Comparison of ENCODE assay signal across 17 mouse cellular contexts in the genomic region with DNA sequence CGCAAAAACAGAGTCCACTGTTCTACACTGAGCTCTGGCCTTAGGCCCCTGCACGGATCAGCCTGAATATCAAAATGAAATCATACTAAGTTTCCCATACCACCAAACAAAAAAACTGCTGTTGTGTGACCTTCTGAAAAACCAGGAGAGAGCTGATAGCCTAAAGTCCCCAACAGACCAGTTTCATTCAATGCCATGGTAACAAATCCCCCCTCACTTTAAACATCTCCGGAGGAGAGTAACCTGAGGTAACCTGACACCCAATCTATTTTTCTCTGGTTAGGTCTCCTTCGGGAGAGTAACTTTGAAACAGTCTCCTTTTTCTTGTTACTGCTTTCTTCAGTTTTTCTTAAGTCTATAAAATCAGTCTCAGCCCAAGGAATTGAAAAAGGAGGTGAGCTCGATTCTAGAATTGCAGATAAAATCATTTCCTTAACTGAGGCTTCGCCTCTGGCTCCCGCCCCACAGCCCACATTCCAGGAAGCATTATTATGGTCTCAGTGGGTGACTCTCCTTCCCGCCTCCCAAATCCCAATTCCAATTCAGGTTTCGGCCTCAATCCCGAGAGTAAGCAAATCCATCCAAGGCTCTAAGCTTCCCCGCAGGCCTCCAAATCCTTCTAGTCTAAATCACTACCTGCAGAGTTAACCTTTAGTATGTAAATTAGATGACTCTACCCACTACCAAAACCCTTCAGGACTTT. TPM values are rescaled to one million over a fixed set of nuclear protein-coding genes. Genes with fewer than 3 reads are reported as not detected.
DNase-seq lines count a peak whose midpoint lies in the region; ATAC-seq and TF ChIP-seq lines count a peak whose summit lies in the region.
"Had no signal": no experiment of that assay in that cellular context is flagged by ENCODE, and none has a peak within 500 bp of the region (broad histone marks: within the 10 kb centered on the region; RNA-seq: fewer than 3 reads in every experiment).

No protein-coding gene starts in this region.

- H3K4me2 ChIP-seq in hindbrain, embryonic 13.5 days, result no peak overlapping the region
- H3K4me2 ChIP-seq in hindbrain, embryonic 14.5 days (replicated peaks), result no peak overlapping the region
- H3K4me2 ChIP-seq in limb, embryonic 11.5 days (ENCODE audit: low read depth, severe bottlenecking), result peak overlapping the region; percentile 15; the same call in 1 of the 2 replicates
- H3K4me2 ChIP-seq in heart, embryonic 11.5 days, result no peak overlapping the region
- H3K4me2 ChIP-seq: limb, embryonic 15.5 days; neural tube, embryonic 12.5 days had no signal

- no peak for TF ChIP-seq CTCF in cerebellum, adult 2 months (IDR thresholded peaks at IDR 0.05; ENCODE audit: borderline replicate concordance, insufficient read depth, low read depth, low read length)
- TF ChIP-seq CTCF in brain, embryonic 14.5 days (IDR thresholded peaks at IDR 0.05; ENCODE audit: borderline replicate concordance, extremely low read depth, insufficient read depth, insufficient read length), result no peak

- TF ChIP-seq POLR2A in cerebellum, adult 2 months (IDR thresholded peaks at IDR 0.05; ENCODE audit: borderline replicate concordance, insufficient read depth, low read length), result no peak
- TF ChIP-seq POLR2A in brain, embryonic 14.5 days (IDR thresholded peaks at IDR 0.05; ENCODE audit: borderline replicate concordance, extremely low read depth, insufficient read depth, insufficient read length, poor library complexity, severe bottlenecking), result no peak

- H3K4me3 ChIP-seq in cerebellum, adult 2 months (replicated peaks; ENCODE audit: insufficient read depth, low read depth, low read length), result peak overlapping the region; percentile 29
- H3K4me3 ChIP-seq in hindbrain, embryonic 13.5 days, result no peak overlapping the region
- H3K4me3 ChIP-seq in hindbrain, embryonic 14.5 days (replicated peaks; ENCODE audit: low read length), result no peak overlapping the region
- H3K4me3 ChIP-seq in limb, embryonic 11.5 days (ENCODE audit: low read depth, low read length), result no peak overlapping the region
- H3K4me3 ChIP-seq in heart, embryonic 11.5 days (ENCODE audit: low read depth, low read length), result no peak overlapping the region
- H3K4me3 ChIP-seq: limb, embryonic 15.5 days; neural tube, embryonic 12.5 days had no signal

- H3K27me3 ChIP-seq in cerebellum, adult 2 months (ENCODE audit: control insufficient read depth, insufficient read depth, low read length), result no peaks in the 10 kb centered on the region
- H3K27me3 ChIP-seq in hindbrain, embryonic 13.5 days, result no peaks in the 10 kb centered on the region
- H3K27me3 ChIP-seq in hindbrain, embryonic 14.5 days (ENCODE audit: control insufficient read depth, insufficient read depth, low read length), result no peaks in the 10 kb centered on the region
- no peaks in the 10 kb centered on the region for H3K27me3 ChIP-seq in limb, embryonic 11.5 days (ENCODE audit: control insufficient read depth, insufficient read depth, low read length)
- H3K27me3 ChIP-seq in heart, embryonic 11.5 days (ENCODE audit: control insufficient read depth, insufficient read depth, low read length), result no peaks in the 10 kb centered on the region
- H3K27me3 ChIP-seq: limb, embryonic 15.5 days; neural tube, embryonic 12.5 days had no signal

- peak; percentile 57 for DNase-seq in cerebellum, adult 2 months
- DNase-seq in cerebellum, postnatal 4 days (ENCODE audit: low spot score in 2 of 2), result no peak
- DNase-seq in hindbrain, embryonic 14.5 days (ENCODE audit: low spot score), result no peak
- DNase-seq in brain, embryonic 14.5 days (ENCODE audit: low read depth), result peak; percentile 56
- peak; percentile 42 for DNase-seq in limb, embryonic 11.5 days (ENCODE audit: low spot score)
- no peak for DNase-seq in heart, adult 8-10 months (ENCODE audit: low spot score)
- DNase-seq: cerebellum, postnatal 10 days; kidney, postnatal 10 days; lung, adult 2 months had no signal

- H3K27ac ChIP-seq in cerebellum, adult 2 months (ENCODE audit: insufficient read depth, low read length), result peak overlapping the region; percentile 75; the same call in 1 of the 2 replicates
- H3K27ac ChIP-seq in hindbrain, embryonic 13.5 days, result 0 out of 2 replicates have a peak overlapping the region, but pooled peaks have one; percentile 2
- no peak overlapping the region for H3K27ac ChIP-seq in hindbrain, embryonic 14.5 days
- peak overlapping the region; percentile 33; the same call in 1 of the 2 replicates for H3K27ac ChIP-seq in limb, embryonic 11.5 days (replicated peaks; ENCODE audit: low read depth, low read length)
- H3K27ac ChIP-seq in heart, embryonic 11.5 days (ENCODE audit: low read depth, low read length), result no peak overlapping the region
- H3K27ac ChIP-seq: limb, embryonic 15.5 days; neural tube, embryonic 12.5 days had no signal

- H3K9ac ChIP-seq in hindbrain, embryonic 13.5 days, result no peak overlapping the region
- no peak overlapping the region for H3K9ac ChIP-seq in hindbrain, embryonic 14.5 days
- no peak overlapping the region for H3K9ac ChIP-seq in limb, embryonic 11.5 days (ENCODE audit: low read length)
- H3K9ac ChIP-seq in heart, embryonic 11.5 days (ENCODE audit: low read depth, low read length), result no peak overlapping the region
- H3K9ac ChIP-seq: limb, embryonic 15.5 days; neural tube, embryonic 12.5 days had no signal

- H3K36me3 ChIP-seq in hindbrain, embryonic 13.5 days, result peaks cover 25% of the 10 kb centered on the region
- H3K36me3 ChIP-seq in hindbrain, embryonic 14.5 days (replicated peaks; ENCODE audit: control insufficient read depth, insufficient read depth), result peaks cover 20% of the 10 kb centered on the region
- no peaks in the 10 kb centered on the region for H3K36me3 ChIP-seq in limb, embryonic 11.5 days (ENCODE audit: control insufficient read depth, insufficient read depth, low read length)
- H3K36me3 ChIP-seq in heart, embryonic 11.5 days (ENCODE audit: control insufficient read depth, insufficient read depth, low read length), result no peaks in the 10 kb centered on the region
- H3K36me3 ChIP-seq: G1E had no signal

- H3K9me3 ChIP-seq in hindbrain, embryonic 13.5 days, result no peaks in the 10 kb centered on the region
- no peaks in the 10 kb centered on the region for H3K9me3 ChIP-seq in hindbrain, embryonic 14.5 days (ENCODE audit: control insufficient read depth, low read length)
- H3K9me3 ChIP-seq in limb, embryonic 11.5 days (ENCODE audit: control insufficient read depth, low read length), result no peaks in the 10 kb centered on the region
- H3K9me3 ChIP-seq in heart, embryonic 11.5 days (replicated peaks; ENCODE audit: control insufficient read depth, low read length), result no peaks in the 10 kb centered on the region
- H3K9me3 ChIP-seq: limb, embryonic 15.5 days; neural tube, embryonic 12.5 days had no signal

- 10% methylated on average over 11 of the region's 11 CpGs for WGBS in cerebellum, adult 2 months
- WGBS in hindbrain, embryonic 13.5 days, result 21% methylated on average over 11 of the region's 11 CpGs
- WGBS in hindbrain, embryonic 14.5 days, result 19% methylated on average over 11 of the region's 11 CpGs
- WGBS in limb, embryonic 11.5 days, result 8% methylated on average over 11 of the region's 11 CpGs
- WGBS in heart, embryonic 11.5 days (ENCODE audit: insufficient replicate concordance), result 20% methylated on average over 11 of the region's 11 CpGs

- peaks cover 36% of the 10 kb centered on the region for H3K4me1 ChIP-seq in cerebellum, adult 2 months (ENCODE audit: control insufficient read depth, insufficient read depth, low read length)
- peaks cover 85% of the 10 kb centered on the region for H3K4me1 ChIP-seq in hindbrain, embryonic 13.5 days (replicated peaks)
- H3K4me1 ChIP-seq in hindbrain, embryonic 14.5 days (replicated peaks; ENCODE audit: control insufficient read depth, insufficient read depth, low read length), result peaks cover 28% of the 10 kb centered on the region
- peaks cover 15% of the 10 kb centered on the region for H3K4me1 ChIP-seq in limb, embryonic 11.5 days (ENCODE audit: control insufficient read depth, insufficient read depth, low read length)
- no peaks in the 10 kb centered on the region for H3K4me1 ChIP-seq in heart, embryonic 11.5 days (ENCODE audit: control insufficient read depth, insufficient read depth, low read length)

- ATAC-seq in hindbrain, embryonic 13.5 days (ENCODE audit: low FRiP score), result no peak
- ATAC-seq in hindbrain, embryonic 14.5 days (ENCODE audit: low FRiP score), result no peak
- ATAC-seq in limb, embryonic 11.5 days (ENCODE audit: insufficient number of reproducible peaks, low FRiP score, low TSS enrichment, low read depth), result peak; percentile 57; the same call in 1 of the 2 replicates
- no peak for ATAC-seq in heart, embryonic 11.5 days (replicated peaks; ENCODE audit: insufficient number of reproducible peaks, low FRiP score, low TSS enrichment)
- ATAC-seq: activated CD4-positive, CD25-positive, alpha-beta regulatory T cell, adult 4 months; inflammation-experienced regulatory T-cells, adult 6 months had no signal

RNA-seq across cellular contexts. Expression of gene Mtcl1, which starts 10.3 kb away (rescaled TPM):
- 106 and 115 TPM in 2 replicates for polyA plus RNA-seq in cerebellum, adult 2 months (2012; rRNA removed)
- 50.9 TPM in 2 replicates for polyA plus RNA-seq in hindbrain, embryonic 13.5 days (2015; fragmentation: Nextera tagmentation; extraction: Ambion mirVana)
- polyA plus RNA-seq in hindbrain, embryonic 14.5 days (2014; fragmentation: Nextera tagmentation; extraction: Ambion mirVana), result 35.1 and 37.9 TPM in 2 replicates
- 18.8 and 34.8 TPM in 2 replicates for polyA plus RNA-seq in brain, embryonic 14.5 days (2012; rRNA removed)
- polyA plus RNA-seq in limb, embryonic 11.5 days (2014; fragmentation: Nextera tagmentation; extraction: Ambion mirVana), result 5.7 TPM in 2 replicates
- 1.7 and 2.8 TPM in 2 replicates for polyA plus RNA-seq in heart, embryonic 11.5 days (2014; fragmentation: Nextera tagmentation; extraction: Ambion mirVana)
- 1 to 10 TPM; 4.4 to 6.8 (median 5.3) TPM for total RNA-seq in heart, adult 8-10 months (2022)
- total RNA-seq: megakaryocyte progenitor cell, adult 5-6 weeks had no signal
- polyA plus RNA-seq: activated CD4-positive, CD25-positive, alpha-beta regulatory T cell, adult 4 months; G1E had no signal

Comparison
In these comparisons a context has a peak if more than half of its experiments do, and no peak if none do; other contexts are left out.
1. DNase-seq: peak in cerebellum, adult 2 months (2 of 2), brain, embryonic 14.5 days (single experiment) and limb, embryonic 11.5 days (single experiment); none in cerebellum, postnatal 4 days (0 of 2), hindbrain, embryonic 14.5 days (single experiment) and heart, adult 8-10 months (single experiment).
2. H3K27ac ChIP-seq: peak in cerebellum, adult 2 months (single experiment), hindbrain, embryonic 13.5 days (single experiment) and limb, embryonic 11.5 days (single experiment); none in hindbrain, embryonic 14.5 days (single experiment) and heart, embryonic 11.5 days (single experiment).